Mouse (Mus musculus): ENCODE results near the gene Pde8a. TPM values are rescaled to one million over a fixed set of nuclear protein-coding genes. Genes with fewer than 3 reads are reported as not detected.

The Pde8a gene
- 6.2 and 6.8 TPM in 2 replicates for polyA plus RNA-seq (2014; fragmentation: Nextera tagmentation; extraction: Ambion mirVana)

DNA sequence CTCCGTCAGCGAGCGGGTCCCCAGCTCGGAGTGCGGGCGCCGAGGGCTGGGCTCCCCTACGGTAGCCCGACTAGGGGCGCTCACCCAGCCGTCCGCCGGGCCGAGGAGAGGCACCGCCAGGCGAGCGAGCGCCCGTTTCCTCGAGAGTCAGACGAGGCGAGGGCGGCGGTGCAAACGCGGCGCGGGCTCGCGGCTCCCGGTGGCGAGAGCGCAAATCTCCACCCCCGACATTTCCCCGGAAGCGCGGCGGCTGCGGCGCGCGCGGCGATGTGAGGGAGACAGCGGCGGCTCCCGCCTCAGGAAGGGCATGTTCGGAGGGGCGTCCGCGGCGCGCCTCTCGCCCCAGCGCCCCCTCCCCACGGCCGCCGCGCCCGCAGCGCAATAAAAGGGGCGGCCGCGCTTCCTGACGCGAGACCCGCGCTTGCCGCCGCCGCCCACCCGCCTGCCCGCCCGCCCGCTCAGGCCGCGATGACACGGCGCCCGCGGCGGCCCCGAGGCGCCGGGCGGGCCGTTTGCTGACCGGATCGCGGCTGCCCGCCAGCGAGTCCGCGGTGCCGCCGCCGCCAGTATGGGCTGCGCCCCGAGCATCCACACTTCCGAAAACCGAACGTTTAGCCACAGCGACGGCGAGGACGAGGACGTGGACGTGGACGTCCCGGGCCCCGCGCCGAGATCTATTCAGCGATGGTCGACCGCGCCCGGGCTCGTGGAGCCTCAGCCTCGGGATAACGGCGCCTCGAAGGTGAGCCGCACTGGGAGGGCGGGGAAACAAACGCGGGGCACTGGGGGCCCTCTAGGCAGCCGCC, at the start of gene Pde8a:
Gene Pde8a (plus strand): TSS at position 250 of the 806 bp plus-strand sequence.
- Histone ChIP-seq H3K36me3 (ENCODE audit: insufficient read depth) (no peaks in the 10 kb centered on the region), H3K4me1 (ENCODE audit: insufficient read depth) (no peaks in the 10 kb centered on the region), H3K27me3 (ENCODE audit: insufficient read depth, low read length) (peaks cover 56% of the 10 kb centered on the region), H3K9me3 (ENCODE audit: low read depth, low read length) (no peaks in the 10 kb centered on the region), H3K27ac (ENCODE audit: low read depth) (peak within 1 kb of the TSS; percentile 86), H3K4me2 (peak within 1 kb of the TSS; percentile 67), H3K4me3 (ENCODE audit: low read depth, low read length) (peak within 1 kb of the TSS; percentile 52), H3K9ac (peak within 1 kb of the TSS; percentile 54)
- TF ChIP-seq CTCF (IDR thresholded peaks at IDR 0.05; ENCODE audit: low read depth) = no peak
- DNase-seq = peak; percentile 25
- 1% methylated on average over 126 of the region's 128 CpGs for WGBS
- peak; percentile 2; the same call in 1 of the 2 replicates for ATAC-seq (ENCODE audit: insufficient read depth)

DNA sequence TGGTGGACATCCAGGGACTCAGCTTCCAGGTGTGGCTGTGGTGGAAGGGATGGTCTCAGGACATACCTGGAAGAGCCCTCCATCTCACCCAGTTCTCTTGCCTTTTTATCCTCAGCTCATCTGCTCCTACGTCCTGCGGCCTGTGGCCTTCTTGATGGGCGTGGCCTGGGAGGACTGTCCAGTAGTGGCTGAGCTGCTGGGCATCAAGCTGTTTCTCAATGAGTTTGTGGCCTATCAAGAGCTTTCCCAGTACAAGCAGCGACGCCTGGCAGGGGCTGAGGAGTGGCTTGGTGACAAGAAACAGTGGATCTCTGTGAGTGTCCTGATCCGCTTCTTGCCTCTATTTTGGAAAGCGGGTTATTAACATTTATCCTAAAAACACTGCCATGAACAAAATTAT, 49.0 kb upstream of the Pde8a start:
- Histone ChIP-seq H3K4me1 (ENCODE audit: insufficient read depth) (no peaks in the 10 kb centered on the region), H3K9me3 (ENCODE audit: low read depth, low read length) (no peaks in the 10 kb centered on the region), H3K9ac (no peak overlapping the region), H3K36me3 (ENCODE audit: insufficient read depth) (no peaks in the 10 kb centered on the region), H3K4me2 (no peak overlapping the region), H3K27me3 (ENCODE audit: insufficient read depth, low read length) (no peaks in the 10 kb centered on the region), H3K4me3 (ENCODE audit: low read depth, low read length) (no peak overlapping the region), H3K27ac (ENCODE audit: low read depth) (no peak overlapping the region)
- TF ChIP-seq CTCF (IDR thresholded peaks at IDR 0.05; ENCODE audit: low read depth) = peak; percentile 22; the same call in 1 of the 2 replicates
- no peak for DNase-seq
- ATAC-seq (ENCODE audit: insufficient read depth) = no peak
- 61% methylated on average over 7 of the region's 7 CpGs for WGBS

DNA sequence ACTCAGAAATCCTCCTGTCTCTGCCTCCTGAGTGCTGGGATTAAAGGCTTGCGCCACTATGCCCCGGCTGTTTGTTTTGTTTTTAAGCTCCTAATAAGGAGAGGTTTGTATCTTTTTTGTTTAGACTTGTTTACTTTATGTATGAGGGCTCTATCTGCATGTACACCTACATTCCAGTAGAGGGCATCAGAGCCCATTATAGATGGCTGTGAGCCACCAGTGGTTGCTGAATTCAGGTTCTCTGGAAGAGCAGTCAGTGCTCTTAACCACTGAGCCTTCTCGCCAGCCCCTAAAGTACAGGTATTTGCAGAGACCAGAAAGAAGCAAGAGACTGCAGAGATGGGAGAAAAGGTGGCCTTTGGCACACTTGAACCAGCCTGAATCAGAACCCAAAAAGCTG, 46.3 kb upstream of the Pde8a start:
- no peaks in the 10 kb centered on the region for H3K36me3 ChIP-seq (ENCODE audit: insufficient read depth)
- no peaks in the 10 kb centered on the region for H3K4me1 ChIP-seq (ENCODE audit: insufficient read depth)
- no peak overlapping the region for H3K4me2 ChIP-seq
- no peak overlapping the region for H3K9ac ChIP-seq
- no peak overlapping the region for H3K27ac ChIP-seq (ENCODE audit: low read depth)
- no peaks in the 10 kb centered on the region for H3K27me3 ChIP-seq (ENCODE audit: insufficient read depth, low read length)
- H3K9me3 ChIP-seq (ENCODE audit: low read depth, low read length) = no peaks in the 10 kb centered on the region
- ATAC-seq (ENCODE audit: insufficient read depth) (no peak; the same call in 1 of the 2 replicates), DNase-seq (peak; percentile 85)
- no peak overlapping the region for H3K4me3 ChIP-seq (ENCODE audit: low read depth, low read length)
- 39% methylated on average over 3 of the region's 3 CpGs for WGBS
- TF ChIP-seq CTCF (IDR thresholded peaks at IDR 0.05; ENCODE audit: low read depth) = peak; percentile 76

DNA sequence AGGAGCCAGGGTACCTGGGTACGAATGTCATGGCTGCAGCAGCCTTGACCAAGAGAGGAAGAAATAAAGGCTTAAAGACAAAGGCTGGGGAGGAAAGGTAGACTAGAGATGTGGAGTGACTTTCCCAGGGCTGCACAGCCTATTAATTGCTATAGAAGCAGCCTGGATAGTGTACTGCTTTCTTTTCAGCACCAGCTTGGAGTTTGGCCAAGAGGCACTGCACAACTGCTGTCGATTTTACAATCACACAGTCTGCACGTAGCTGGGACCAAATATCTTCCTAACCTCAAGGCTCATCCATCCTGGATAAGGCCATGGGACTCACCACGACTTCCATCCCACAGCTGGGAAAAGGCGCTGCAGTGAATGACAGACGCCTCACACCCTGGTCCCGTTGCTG, 44.0 kb upstream of the Pde8a start:
- Histone ChIP-seq H3K27me3 (ENCODE audit: insufficient read depth, low read length) (no peaks in the 10 kb centered on the region), H3K36me3 (ENCODE audit: insufficient read depth) (no peaks in the 10 kb centered on the region), H3K4me2 (no peak overlapping the region), H3K4me1 (ENCODE audit: insufficient read depth) (no peaks in the 10 kb centered on the region), H3K27ac (ENCODE audit: low read depth) (no peak overlapping the region), H3K9ac (no peak overlapping the region), H3K4me3 (ENCODE audit: low read depth, low read length) (no peak overlapping the region), H3K9me3 (ENCODE audit: low read depth, low read length) (peaks cover 5% of the 10 kb centered on the region; the same call in 1 of the 2 replicates)
- peak; percentile 53 for DNase-seq
- 61% methylated on average over 7 of the region's 7 CpGs for WGBS
- no peak for ATAC-seq (ENCODE audit: insufficient read depth)
- TF ChIP-seq CTCF (IDR thresholded peaks at IDR 0.05; ENCODE audit: low read depth) = no peak

GRCm38 (mm10) chr7:81173931-81174330, 39.5 kb upstream of the Pde8a start:
- Histone ChIP-seq H3K36me3 (ENCODE audit: insufficient read depth) (no peaks in the 10 kb centered on the region), H3K9me3 (ENCODE audit: low read depth, low read length) (peaks cover 5% of the 10 kb centered on the region; the same call in 1 of the 2 replicates), H3K4me2 (no peak overlapping the region), H3K27me3 (ENCODE audit: insufficient read depth, low read length) (no peaks in the 10 kb centered on the region), H3K4me1 (ENCODE audit: insufficient read depth) (no peaks in the 10 kb centered on the region), H3K9ac (no peak overlapping the region), H3K4me3 (ENCODE audit: low read depth, low read length) (no peak overlapping the region), H3K27ac (ENCODE audit: low read depth) (no peak overlapping the region)
- DNase-seq = no peak
- 82% methylated on average over 2 of the region's 2 CpGs for WGBS
- TF ChIP-seq CTCF (IDR thresholded peaks at IDR 0.05; ENCODE audit: low read depth) = no peak
- no peak for ATAC-seq (ENCODE audit: insufficient read depth)

DNA sequence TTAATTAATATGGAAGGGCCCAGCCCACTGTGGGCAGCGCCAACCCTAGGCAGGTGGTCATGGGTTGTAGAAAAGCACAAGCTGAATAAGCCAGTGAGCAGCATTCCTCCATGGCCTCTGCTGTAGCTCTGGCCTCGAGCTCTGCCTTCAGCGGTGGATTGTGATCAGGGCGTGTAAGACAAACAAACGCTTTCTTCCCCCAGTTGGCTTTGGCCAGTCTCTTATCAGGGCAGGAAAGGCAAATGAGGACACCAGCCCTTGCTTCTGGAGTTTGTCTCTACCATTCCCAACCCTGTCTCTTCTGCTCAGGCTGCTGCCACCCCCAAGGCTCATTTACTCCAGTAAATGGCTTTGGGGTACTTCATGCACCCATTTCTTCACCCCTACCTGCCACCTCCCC, 38.7 kb upstream of the Pde8a start:
- DNase-seq (no peak), ATAC-seq (ENCODE audit: insufficient read depth) (no peak)
- H3K9ac ChIP-seq = no peak overlapping the region
- no peak overlapping the region for H3K4me3 ChIP-seq (ENCODE audit: low read depth, low read length)
- no peaks in the 10 kb centered on the region for H3K4me1 ChIP-seq (ENCODE audit: insufficient read depth)
- H3K4me2 ChIP-seq = no peak overlapping the region
- no peak overlapping the region for H3K27ac ChIP-seq (ENCODE audit: low read depth)
- peaks cover 5% of the 10 kb centered on the region; the same call in 1 of the 2 replicates for H3K9me3 ChIP-seq (ENCODE audit: low read depth, low read length)
- WGBS = 54% methylated on average over 5 of the region's 5 CpGs
- H3K27me3 ChIP-seq (ENCODE audit: insufficient read depth, low read length) = no peaks in the 10 kb centered on the region
- no peak for TF ChIP-seq CTCF (IDR thresholded peaks at IDR 0.05; ENCODE audit: low read depth)
- H3K36me3 ChIP-seq (ENCODE audit: insufficient read depth) = no peaks in the 10 kb centered on the region

DNA sequence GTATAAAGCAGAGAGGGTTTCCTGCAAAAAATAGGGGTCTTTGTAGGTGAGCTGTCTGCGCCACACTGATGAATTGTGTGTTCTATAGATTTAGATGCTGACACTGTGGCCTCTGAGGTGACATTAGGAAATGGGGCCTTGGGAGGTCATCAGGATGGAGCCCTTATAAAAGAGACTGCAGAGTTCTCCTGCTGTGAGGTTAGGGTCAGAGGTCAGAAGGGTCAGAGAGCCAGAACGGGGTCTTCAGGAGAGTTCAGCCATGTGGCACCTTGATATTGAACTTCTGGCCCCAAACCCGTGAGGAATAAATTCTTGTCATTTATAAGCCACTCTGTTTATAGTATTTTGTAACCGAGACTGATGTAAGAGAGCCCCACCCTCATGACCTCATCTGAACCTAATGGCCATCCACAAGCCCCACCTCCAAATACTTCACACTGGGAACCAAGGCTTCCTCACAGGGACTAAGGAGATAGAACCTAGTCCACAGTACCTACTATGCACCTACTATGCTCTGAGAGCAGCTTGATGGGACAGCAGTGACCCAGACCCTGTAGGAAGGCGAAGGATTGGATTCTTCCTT, 37.1 kb upstream of the Pde8a start:
- ATAC-seq (ENCODE audit: insufficient read depth) (no peak), DNase-seq (no peak)
- TF ChIP-seq CTCF (IDR thresholded peaks at IDR 0.05; ENCODE audit: low read depth) = no peak
- Histone ChIP-seq H3K4me3 (ENCODE audit: low read depth, low read length) (no peak overlapping the region), H3K27ac (ENCODE audit: low read depth) (no peak overlapping the region), H3K9ac (no peak overlapping the region), H3K4me1 (ENCODE audit: insufficient read depth) (no peaks in the 10 kb centered on the region), H3K27me3 (ENCODE audit: insufficient read depth, low read length) (no peaks in the 10 kb centered on the region), H3K4me2 (no peak overlapping the region), H3K9me3 (ENCODE audit: low read depth, low read length) (peaks cover 5% of the 10 kb centered on the region; the same call in 1 of the 2 replicates), H3K36me3 (ENCODE audit: insufficient read depth) (no peaks in the 10 kb centered on the region)
- WGBS = 57% methylated on average over 5 of the region's 5 CpGs

Measured in lung, embryonic 14.5 days (tissue).